8 mouse cellular contexts compared by ENCODE assay signal in the genomic region with DNA sequence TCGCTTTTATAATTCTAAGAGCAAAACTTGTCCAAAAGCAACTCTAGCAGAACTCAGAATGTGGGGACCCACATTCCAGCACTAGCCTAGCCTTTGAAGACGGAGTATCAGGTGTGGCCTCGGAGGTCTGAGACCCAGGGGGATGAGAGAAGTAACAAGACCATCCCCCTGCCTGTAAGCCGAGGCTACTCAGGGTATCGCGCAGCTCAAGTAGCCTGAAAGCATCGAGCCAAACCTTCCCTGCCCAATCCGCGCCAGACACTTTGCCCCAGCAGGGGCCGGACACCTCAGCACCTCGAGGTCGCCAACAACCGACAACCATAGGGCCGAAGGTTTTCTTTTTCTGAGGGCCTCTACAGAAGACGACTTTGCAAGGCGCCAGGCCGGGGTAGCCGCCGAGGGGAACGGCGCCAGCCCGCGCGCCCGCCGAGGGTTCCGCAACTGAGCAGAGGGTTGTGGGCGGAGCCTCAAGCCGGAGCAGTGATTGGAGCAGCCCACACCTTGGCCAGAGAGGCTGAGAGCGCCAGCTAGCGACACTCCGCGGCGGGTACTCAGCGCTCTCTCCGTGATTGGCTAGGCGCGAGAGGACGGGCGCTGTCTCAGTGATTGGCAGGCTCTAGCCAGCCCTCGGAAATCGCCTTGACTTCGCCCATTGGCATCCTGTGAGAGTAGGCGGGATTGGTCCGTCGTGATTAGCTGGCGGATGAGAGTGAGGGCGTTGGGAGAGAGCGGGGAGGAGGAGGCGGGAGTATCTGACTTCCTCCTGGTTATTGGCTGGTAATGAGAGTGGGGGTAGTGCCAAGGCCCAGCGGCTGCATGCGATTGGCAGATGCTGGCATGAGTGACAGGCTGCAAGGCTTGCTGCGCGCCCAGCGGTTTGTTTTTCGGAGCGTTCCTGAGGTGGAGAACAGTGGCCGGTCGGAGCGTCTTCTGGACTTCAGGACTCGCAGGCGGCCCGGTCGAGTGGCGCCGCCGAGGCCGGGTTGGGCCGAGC. TPM values are rescaled to one million over a fixed set of nuclear protein-coding genes. Genes with fewer than 3 reads are reported as not detected.
DNase-seq lines count a peak whose midpoint lies in the region; ATAC-seq and TF ChIP-seq lines count a peak whose summit lies in the region.

Gene Map3k3, plus strand, starts transcription at position 906 of the 994 bp plus-strand sequence.

- no peaks in the 10 kb centered on the region for H3K9me3 ChIP-seq in hindbrain, embryonic 10.5 days
- no peaks in the 10 kb centered on the region for H3K9me3 ChIP-seq in lung, postnatal 0 days (ENCODE audit: low read length)

- peaks cover 27% of the 10 kb centered on the region for H3K4me1 ChIP-seq in hindbrain, embryonic 10.5 days (replicated peaks)
- H3K4me1 ChIP-seq in lung, postnatal 0 days (ENCODE audit: insufficient read depth, low read depth, low read length) = peaks cover 8% of the 10 kb centered on the region; the same call in 1 of the 2 replicates

- WGBS in hindbrain, embryonic 10.5 days = under 1% methylated on average over 69 of the region's 69 CpGs
- under 1% methylated on average over 69 of the region's 69 CpGs for WGBS in lung, postnatal 0 days

- no peaks in the 10 kb centered on the region for H3K27me3 ChIP-seq in hindbrain, embryonic 10.5 days (ENCODE audit: insufficient read depth, poor library complexity, severe bottlenecking)
- no peaks in the 10 kb centered on the region for H3K27me3 ChIP-seq in lung, postnatal 0 days (replicated peaks; ENCODE audit: insufficient read depth, low read length)

- H3K4me2 ChIP-seq in lung, postnatal 0 days (replicated peaks; ENCODE audit: low read depth, low read length) = peak within 1 kb of the TSS; percentile 77

- H3K4me3 ChIP-seq in hindbrain, embryonic 10.5 days = peak within 1 kb of the TSS; percentile 88
- H3K4me3 ChIP-seq in lung, postnatal 0 days (ENCODE audit: low read depth, low read length) = peak within 1 kb of the TSS; percentile 97

- peak; percentile 99 for DNase-seq in MN1 (ENCODE audit: low spot score)
- peak; percentile 100 for DNase-seq in cerebellum, adult 9-10 months
- DNase-seq in hindbrain, embryonic 10.5 days (ENCODE audit: low spot score) = peak; percentile 99
- peak; percentile 100 for DNase-seq in layer of hippocampus, adult 9-11 months
- DNase-seq in lung, postnatal 0 days (ENCODE audit: low spot score) = peak; percentile 100
- peak; percentile 95 for DNase-seq in ovary, postnatal 14 days (ENCODE audit: low spot score)
- peak; percentile 99 for DNase-seq in thymus, postnatal 14 days

- ATAC-seq in frontal cortex, adult (ENCODE audit: low TSS enrichment) = peak; percentile 94
- peak; percentile 97 for ATAC-seq in lung, postnatal 0 days

- no peaks in the 10 kb centered on the region for H3K36me3 ChIP-seq in hindbrain, embryonic 10.5 days
- H3K36me3 ChIP-seq in lung, postnatal 0 days (ENCODE audit: insufficient read depth, low read length) = no peaks in the 10 kb centered on the region

- peak within 1 kb of the TSS; percentile 96 for H3K9ac ChIP-seq in lung, postnatal 0 days (replicated peaks; ENCODE audit: low read depth)

- 0 out of 2 replicates have a peak, but pooled peaks have one; percentile 14 for TF ChIP-seq EP300 in lung, postnatal 0 days (IDR thresholded peaks at IDR 0.05)

- peak within 1 kb of the TSS; percentile 97 for H3K27ac ChIP-seq in hindbrain, embryonic 10.5 days
- H3K27ac ChIP-seq in lung, postnatal 0 days (ENCODE audit: low read length) = peak within 1 kb of the TSS; percentile 99

- TF ChIP-seq CTCF in lung, postnatal 0 days (IDR thresholded peaks at IDR 0.05) = peak; percentile 74

RNA-seq across cellular contexts. Expression of gene Map3k3, which starts in this region (rescaled TPM):
- 21.7 and 23.5 TPM in 2 replicates for polyA plus RNA-seq in hindbrain, embryonic 10.5 days (2016; fragmentation: Nextera tagmentation; extraction: Ambion mirVana)
- 25.3 and 26.0 TPM in 2 replicates for polyA plus RNA-seq in lung, postnatal 0 days (2015; fragmentation: Nextera tagmentation; extraction: Ambion mirVana)

Comparison
In these comparisons a context has a peak if more than half of its experiments do, and no peak if none do; other contexts are left out.
1. Peak in every context shown above with its lines: DNase-seq, ATAC-seq, H3K4me3 ChIP-seq and H3K27ac ChIP-seq.